21 mouse cellular contexts compared by ENCODE assay signal in genomic region chr11:58951210-58951609, GRCm38 (mm10). TPM values are rescaled to one million over a fixed set of nuclear protein-coding genes. Genes with fewer than 3 reads are reported as not detected.
DNase-seq lines count a peak whose midpoint lies in the region; ATAC-seq lines count a peak whose summit lies in the region.
"Had no signal": no experiment of that assay in that cellular context is flagged by ENCODE, and none has a peak within 500 bp of the region (broad histone marks: within the 10 kb centered on the region; RNA-seq: fewer than 3 reads in every experiment).

No protein-coding gene starts in this region.

- peaks cover 22% of the 10 kb centered on the region for H3K4me1 ChIP-seq in midbrain, embryonic 11.5 days (ENCODE audit: control insufficient read depth, insufficient read depth, low read length)
- peaks cover 47% of the 10 kb centered on the region for H3K4me1 ChIP-seq in midbrain, embryonic 10.5 days
- peaks cover 41% of the 10 kb centered on the region for H3K4me1 ChIP-seq in midbrain, embryonic 13.5 days (replicated peaks)

- DNase-seq in cerebellum, adult 9-11 months, result peak; percentile 50
- DNase-seq in cerebellum, postnatal 14 days, result no peak
- peak; percentile 84 for DNase-seq in midbrain, embryonic 11.5 days (ENCODE audit: low spot score, missing footprints)
- DNase-seq in midbrain, embryonic 10.5 days (ENCODE audit: low spot score), result no peak
- no peak for DNase-seq in kidney, postnatal 10 days
- no peak for DNase-seq in liver
- DNase-seq: adrenal gland, postnatal 36 days; gastrocnemius, postnatal 10 days; heart, postnatal 14 days; kidney, postnatal 25 days; left cerebral cortex, postnatal 4 days; thymus, adult 2 months had no signal

- H3K9me3 ChIP-seq in midbrain, embryonic 11.5 days (ENCODE audit: control insufficient read depth, low read length), result no peaks in the 10 kb centered on the region
- no peaks in the 10 kb centered on the region for H3K9me3 ChIP-seq in midbrain, embryonic 10.5 days (replicated peaks)
- H3K9me3 ChIP-seq in midbrain, embryonic 13.5 days, result no peaks in the 10 kb centered on the region
- H3K9me3 ChIP-seq: embryonic facial prominence, embryonic 15.5 days; liver, embryonic 12.5 days; lung, embryonic 15.5 days had no signal

- no peak for ATAC-seq in midbrain, embryonic 11.5 days (ENCODE audit: low FRiP score)
- no peak for ATAC-seq in midbrain, embryonic 13.5 days
- ATAC-seq in monocyte, adult 5-6 weeks (replicated peaks; ENCODE audit: insufficient number of reproducible peaks, low FRiP score, low TSS enrichment, poor library complexity, severe bottlenecking), result no peak
- ATAC-seq: activated CD4-positive, CD25-positive, alpha-beta regulatory T cell, adult 4 months; intestine, embryonic 16.5 days; liver, embryonic 12.5 days had no signal

- H3K4me3 ChIP-seq in midbrain, embryonic 11.5 days (ENCODE audit: low read depth, low read length), result no peak overlapping the region
- no peak overlapping the region for H3K4me3 ChIP-seq in midbrain, embryonic 10.5 days
- H3K4me3 ChIP-seq in midbrain, embryonic 13.5 days (replicated peaks), result peak overlapping the region; percentile 67
- H3K4me3 ChIP-seq: embryonic facial prominence, embryonic 15.5 days; liver, embryonic 12.5 days; lung, embryonic 15.5 days; myocyte had no signal

- no peak overlapping the region for H3K9ac ChIP-seq in midbrain, embryonic 11.5 days (ENCODE audit: low read length)
- H3K9ac ChIP-seq in midbrain, embryonic 13.5 days (replicated peaks), result peak overlapping the region; percentile 97
- H3K9ac ChIP-seq: embryonic facial prominence, embryonic 15.5 days; liver, embryonic 12.5 days; lung, embryonic 15.5 days had no signal

- H3K27me3 ChIP-seq in midbrain, embryonic 11.5 days (ENCODE audit: control insufficient read depth, insufficient read depth, low read length), result no peaks in the 10 kb centered on the region
- peaks cover 22% of the 10 kb centered on the region for H3K27me3 ChIP-seq in midbrain, embryonic 10.5 days (ENCODE audit: low read depth, poor library complexity, severe bottlenecking)
- H3K27me3 ChIP-seq in midbrain, embryonic 13.5 days, result no peaks in the 10 kb centered on the region

- WGBS in midbrain, embryonic 11.5 days, result 83% methylated on average over 5 of the region's 5 CpGs
- WGBS in midbrain, embryonic 10.5 days, result 84% methylated on average over 5 of the region's 5 CpGs
- WGBS in midbrain, embryonic 13.5 days, result 64% methylated on average over 5 of the region's 5 CpGs

- H3K4me2 ChIP-seq in midbrain, embryonic 11.5 days, result no peak overlapping the region
- H3K4me2 ChIP-seq in midbrain, embryonic 13.5 days (replicated peaks), result peak overlapping the region; percentile 69
- H3K4me2 ChIP-seq: embryonic facial prominence, embryonic 15.5 days; liver, embryonic 12.5 days; lung, embryonic 15.5 days had no signal

- no peak overlapping the region for H3K27ac ChIP-seq in midbrain, embryonic 11.5 days (ENCODE audit: low read depth, low read length)
- no peak overlapping the region for H3K27ac ChIP-seq in midbrain, embryonic 10.5 days (replicated peaks)
- H3K27ac ChIP-seq in midbrain, embryonic 13.5 days, result peak overlapping the region; percentile 99
- H3K27ac ChIP-seq: embryonic facial prominence, embryonic 15.5 days; liver, embryonic 12.5 days; lung, embryonic 15.5 days had no signal

- no peaks in the 10 kb centered on the region for H3K36me3 ChIP-seq in midbrain, embryonic 11.5 days (ENCODE audit: control insufficient read depth, insufficient read depth, low read length)
- H3K36me3 ChIP-seq in midbrain, embryonic 10.5 days, result no peaks in the 10 kb centered on the region
- H3K36me3 ChIP-seq in midbrain, embryonic 13.5 days, result no peaks in the 10 kb centered on the region
- H3K36me3 ChIP-seq: embryonic facial prominence, embryonic 15.5 days; lung, embryonic 15.5 days had no signal

RNA-seq across cellular contexts. Expression of gene Hist3h2ba, which starts 2.5 kb away (rescaled TPM):
- polyA plus RNA-seq in midbrain, embryonic 11.5 days (2014; fragmentation: Nextera tagmentation; extraction: Ambion mirVana), result 99.9 and 101 TPM in 2 replicates
- polyA plus RNA-seq in midbrain, embryonic 10.5 days (2016; fragmentation: Nextera tagmentation; extraction: Ambion mirVana), result 34.1 and 69.6 TPM in 2 replicates
- 383 and 402 TPM in 2 replicates for polyA plus RNA-seq in midbrain, embryonic 13.5 days (2015; fragmentation: Nextera tagmentation; extraction: Ambion mirVana)
- 1.7 TPM in 2 of 3 replicates, not detected in the other for total RNA-seq in monocyte, adult 5-6 weeks (2017)

RNA-seq across cellular contexts. Expression of gene Hist3h2a, which starts 3.3 kb away (rescaled TPM):
- polyA plus RNA-seq in midbrain, embryonic 11.5 days (2014; fragmentation: Nextera tagmentation; extraction: Ambion mirVana), result 57.8 and 61.8 TPM in 2 replicates
- polyA plus RNA-seq in midbrain, embryonic 10.5 days (2016; fragmentation: Nextera tagmentation; extraction: Ambion mirVana), result 20.4 and 31.6 TPM in 2 replicates
- 149 and 155 TPM in 2 replicates for polyA plus RNA-seq in midbrain, embryonic 13.5 days (2015; fragmentation: Nextera tagmentation; extraction: Ambion mirVana)
- total RNA-seq in monocyte, adult 5-6 weeks (2017), result 35.6 to 52.4 TPM (median 42.1 TPM) in 3 replicates

RNA-seq across cellular contexts. Expression of gene Trim17, which starts 3.3 kb away (rescaled TPM):
- 0.45 and 0.62 TPM in 2 replicates for polyA plus RNA-seq in midbrain, embryonic 11.5 days (2014; fragmentation: Nextera tagmentation; extraction: Ambion mirVana)
- polyA plus RNA-seq in midbrain, embryonic 10.5 days (2016; fragmentation: Nextera tagmentation; extraction: Ambion mirVana), result 0.25 and 0.26 TPM in 2 replicates
- 1.1 and 1.3 TPM in 2 replicates for polyA plus RNA-seq in midbrain, embryonic 13.5 days (2015; fragmentation: Nextera tagmentation; extraction: Ambion mirVana)
- total RNA-seq in monocyte, adult 5-6 weeks (2017), result 0.29 TPM in 1 of 3 replicates, not detected in the others
- total RNA-seq: common myeloid progenitor, adult 5-6 weeks had no signal

RNA-seq across cellular contexts. Expression of gene Rnf187, which starts 12.5 kb away (rescaled TPM):
- polyA plus RNA-seq in midbrain, embryonic 11.5 days (2014; fragmentation: Nextera tagmentation; extraction: Ambion mirVana), result 354 and 381 TPM in 2 replicates
- polyA plus RNA-seq in midbrain, embryonic 10.5 days (2016; fragmentation: Nextera tagmentation; extraction: Ambion mirVana), result 274 and 296 TPM in 2 replicates
- polyA plus RNA-seq in midbrain, embryonic 13.5 days (2015; fragmentation: Nextera tagmentation; extraction: Ambion mirVana), result 453 and 491 TPM in 2 replicates
- 42.2 to 79.7 TPM (median 47.8 TPM) in 3 replicates for total RNA-seq in monocyte, adult 5-6 weeks (2017)

RNA-seq across cellular contexts. Expression of gene Trim11, which starts 26.7 kb away (rescaled TPM):
- polyA plus RNA-seq in midbrain, embryonic 11.5 days (2014; fragmentation: Nextera tagmentation; extraction: Ambion mirVana), result 17.6 and 18.5 TPM in 2 replicates
- polyA plus RNA-seq in midbrain, embryonic 10.5 days (2016; fragmentation: Nextera tagmentation; extraction: Ambion mirVana), result 17.7 and 19.3 TPM in 2 replicates
- 18.7 and 21.9 TPM in 2 replicates for polyA plus RNA-seq in midbrain, embryonic 13.5 days (2015; fragmentation: Nextera tagmentation; extraction: Ambion mirVana)
- 32.0 to 47.3 TPM (median 32.7 TPM) in 3 replicates for total RNA-seq in monocyte, adult 5-6 weeks (2017)

Comparison
In these comparisons a context has a peak if more than half of its experiments do, and no peak if none do; other contexts are left out.
1. DNase-seq: peak in cerebellum, adult 9-11 months (single experiment) and midbrain, embryonic 11.5 days (single experiment); none in cerebellum, postnatal 14 days (0 of 2), midbrain, embryonic 10.5 days (single experiment), kidney, postnatal 10 days (single experiment) and liver (single experiment).